Comparison of ENCODE assay signal across 13 mouse cellular contexts in the genomic region with DNA sequence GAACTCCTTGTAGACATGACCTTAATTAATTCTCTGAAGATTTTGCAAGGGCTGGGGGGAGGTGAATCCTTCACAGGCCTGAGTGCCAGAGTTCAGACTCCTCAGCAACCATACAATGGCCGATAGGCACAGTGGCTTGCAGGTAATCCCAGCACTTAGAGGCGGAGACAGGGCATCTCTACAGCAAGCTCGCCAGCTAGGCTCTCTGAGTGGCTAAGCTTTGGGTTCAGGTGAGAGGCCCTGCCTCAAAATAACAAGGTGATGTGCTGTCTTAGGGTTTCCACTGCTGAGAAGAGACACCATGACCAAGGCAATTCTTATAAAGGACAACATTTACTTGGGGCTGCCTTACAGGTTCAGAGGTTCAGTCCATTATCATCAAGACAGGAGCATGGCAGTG. TPM values are rescaled to one million over a fixed set of nuclear protein-coding genes. Genes with fewer than 3 reads are reported as not detected.
"Had no signal": no experiment of that assay in that cellular context is flagged by ENCODE, and none has a peak within 500 bp of the region (broad histone marks: within the 10 kb centered on the region; RNA-seq: fewer than 3 reads in every experiment).

No protein-coding gene starts in this region.

- DNase-seq: retina, postnatal 1 day; right cerebral cortex, adult 18-20 months; right cerebral cortex, postnatal 14 days; right cerebral cortex, postnatal 25 days; right cerebral cortex, postnatal 4 days; spleen, adult 18-20 months; thymus, adult 18-20 months; thymus, adult 2 months; thymus, postnatal 14 days; thymus, postnatal 25 days; thymus, postnatal 36 days; thymus, postnatal 4 days had no signal

RNA-seq across cellular contexts. Expression of a gene that starts 39.6 kb away (rescaled TPM):
- total RNA-seq: neutrophil, adult 5-6 weeks had no signal

RNA-seq across cellular contexts. Expression of a gene that starts 39.7 kb away (rescaled TPM):
- total RNA-seq: neutrophil, adult 5-6 weeks had no signal
